Mouse (Mus musculus): ENCODE results near the gene Krt9.

The Krt9 gene

DNA sequence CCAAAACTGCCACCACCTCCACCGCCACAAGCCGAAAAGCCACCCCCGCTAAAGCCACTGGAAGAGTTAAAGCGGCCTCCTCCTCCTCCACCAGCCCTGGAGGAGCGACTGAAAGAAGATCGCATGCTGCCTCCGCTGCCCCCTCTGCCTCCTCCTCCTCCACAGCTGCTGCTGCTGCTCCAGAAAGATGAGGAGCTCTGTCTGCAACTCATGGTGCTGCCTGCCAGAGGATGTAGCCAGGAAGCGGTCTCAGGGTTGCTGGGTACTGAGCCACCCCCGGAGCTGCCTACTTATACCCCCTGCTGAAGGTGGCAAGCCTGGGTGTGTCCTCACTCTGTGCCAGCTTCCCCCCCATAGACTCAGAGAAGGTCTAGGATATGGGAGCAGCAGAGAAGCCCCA is at the start of gene Krt9:
Gene Krt9, minus strand, starts transcription at position 255 of the 400 bp plus-strand sequence.
- no peak for DNase-seq (ENCODE audit: low read depth, low spot score)

DNA sequence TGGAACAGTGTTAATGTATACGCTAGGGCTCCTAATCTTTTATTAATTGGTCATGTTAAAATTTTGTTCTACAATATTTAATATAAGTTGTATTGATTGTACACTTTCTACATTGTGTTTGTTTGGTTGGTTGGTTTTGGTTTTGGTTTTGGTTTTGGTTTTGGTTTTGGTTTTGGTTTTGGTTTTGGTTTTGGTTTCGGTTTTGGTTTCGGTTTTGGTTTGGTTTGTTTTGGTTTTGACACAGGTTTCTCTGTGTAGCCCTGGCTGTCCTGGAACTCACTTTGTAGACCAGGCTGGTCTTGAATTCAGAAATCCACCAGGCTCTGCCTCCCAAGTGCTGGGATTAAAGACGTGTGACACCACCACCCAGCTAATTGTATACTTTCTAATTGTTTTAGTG is 47.2 kb upstream of the Krt9 start:
- DNase-seq (ENCODE audit: low read depth, low spot score): peak; percentile 12

DNA sequence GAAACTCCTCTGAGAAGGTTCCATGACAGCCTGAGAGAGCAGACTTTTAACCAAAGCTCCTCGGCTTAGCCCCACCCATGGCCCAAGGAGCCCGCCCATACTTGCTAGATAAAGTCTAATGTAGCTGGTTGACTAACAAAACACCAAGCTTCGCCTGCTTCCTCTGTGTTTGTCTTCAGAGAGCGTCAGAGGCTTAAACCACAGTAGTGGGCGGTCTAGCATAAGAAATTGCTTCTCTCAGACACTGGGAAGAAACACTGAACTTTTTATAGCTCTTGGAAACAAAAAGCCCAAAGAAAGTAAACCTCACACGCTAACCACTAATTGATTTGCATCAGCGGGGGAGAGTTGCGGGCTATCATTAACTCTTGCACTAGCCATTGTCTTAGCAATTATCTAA is 28.7 kb upstream of the Krt9 start:
- DNase-seq (ENCODE audit: low read depth, low spot score): no peak

DNA sequence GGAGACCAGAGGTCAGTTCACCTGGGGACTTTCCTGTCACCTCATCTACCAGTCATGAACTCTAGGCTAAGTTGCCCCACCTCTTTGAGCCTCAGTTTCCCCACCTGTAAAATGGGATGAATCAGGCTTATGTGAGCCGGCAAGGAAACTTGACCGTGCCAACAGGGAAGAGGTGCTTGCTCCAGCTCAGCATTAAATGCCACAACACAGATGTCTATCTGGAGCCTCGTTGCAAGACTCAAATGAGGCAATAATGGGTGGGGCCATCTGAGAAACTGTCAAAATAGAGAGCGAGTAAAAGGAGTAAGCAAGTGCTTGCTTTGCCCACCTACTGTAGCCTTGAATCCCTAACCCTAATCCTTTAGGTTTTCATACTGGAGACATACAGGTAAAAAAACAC is 26.3 kb upstream of the Krt9 start:
- DNase-seq (ENCODE audit: low read depth, low spot score): no peak

DNA sequence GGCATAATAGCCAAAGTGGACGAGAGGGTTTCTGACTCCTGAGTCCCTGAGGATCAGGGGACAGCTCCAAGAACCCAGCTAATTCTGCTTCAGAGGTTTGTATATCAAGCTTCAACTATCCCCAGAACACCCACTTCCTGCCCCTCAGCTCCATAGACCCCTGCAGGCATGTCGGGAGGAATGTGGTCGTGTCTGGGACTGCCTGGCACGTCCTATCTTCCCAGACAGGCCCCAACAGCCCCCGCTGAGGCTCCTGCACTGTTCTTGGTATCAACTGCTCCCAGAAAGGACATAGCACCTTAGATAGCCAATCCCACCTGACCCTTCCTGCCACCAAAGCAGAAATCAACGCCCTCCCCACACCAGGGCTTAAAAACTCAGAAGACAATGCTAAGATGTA is 15.5 kb upstream of the Krt9 start:
- DNase-seq (ENCODE audit: low read depth, low spot score): no peak

DNA sequence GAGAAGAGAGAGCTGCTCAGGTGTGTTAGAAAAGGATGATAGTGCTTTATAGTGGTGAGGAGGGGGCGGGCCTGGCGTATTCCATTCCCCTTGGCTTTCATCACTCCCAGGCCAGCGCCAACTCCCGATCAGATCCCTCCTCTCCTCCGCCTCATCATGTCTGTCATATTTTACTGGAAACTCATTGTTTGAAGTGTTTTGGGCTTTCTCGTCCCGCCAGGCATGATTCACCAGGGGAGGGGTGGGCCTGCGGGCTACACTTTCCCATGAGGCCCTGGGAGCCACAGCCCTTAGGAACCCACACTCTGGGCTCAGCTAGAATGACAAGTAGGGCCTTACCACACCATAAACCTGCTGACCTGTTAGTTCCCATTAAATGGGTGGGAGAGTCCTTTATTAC is 14.5 kb upstream of the Krt9 start, which contains the start of gene Krt14:
Gene Krt14, minus strand, starts transcription at position 51 of the 400 bp plus-strand sequence.
- no peak for DNase-seq (ENCODE audit: low read depth, low spot score)

DNA sequence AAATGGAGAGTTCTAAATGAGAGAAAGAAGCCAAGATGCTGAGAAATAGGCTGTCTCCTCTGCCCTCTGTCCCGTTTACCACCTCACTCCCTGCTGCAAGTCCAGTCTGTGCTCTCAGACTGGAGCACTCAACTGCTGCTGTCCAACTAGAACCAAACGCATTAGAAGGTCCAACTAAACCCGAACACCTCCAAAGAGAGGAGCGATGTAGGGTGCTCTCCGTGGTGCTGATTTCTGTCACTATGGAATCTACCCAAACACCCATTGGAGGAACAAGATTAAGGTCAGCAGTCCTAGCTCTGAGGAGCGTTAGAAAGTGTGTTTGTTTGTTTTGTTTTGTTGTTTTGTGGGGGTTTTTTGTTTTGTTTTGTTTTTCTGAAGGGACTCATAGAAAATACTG is 10.4 kb upstream of the Krt9 start:
- no peak for DNase-seq (ENCODE audit: low read depth, low spot score)

DNA sequence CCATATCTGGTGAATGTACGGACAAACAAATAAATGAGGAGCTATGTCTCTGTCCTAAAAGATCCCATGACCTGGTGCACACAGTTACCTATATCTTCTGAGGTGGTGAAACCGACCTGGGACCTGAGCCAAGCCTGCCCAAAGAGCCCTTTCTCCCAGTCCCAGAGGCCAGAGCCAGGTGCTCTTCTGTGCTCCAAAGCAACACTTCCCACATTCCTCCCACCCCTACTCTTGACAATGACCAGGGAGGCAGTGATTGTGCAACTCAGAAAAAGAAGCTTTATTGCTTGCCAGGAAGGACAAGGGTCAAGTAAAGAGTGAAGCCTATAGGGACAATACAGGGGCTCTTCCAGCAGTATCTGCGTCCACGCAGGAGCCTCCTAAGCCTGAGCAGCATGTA is 9.9 kb upstream of the Krt9 start:
- no peak for DNase-seq (ENCODE audit: low read depth, low spot score)

DNA sequence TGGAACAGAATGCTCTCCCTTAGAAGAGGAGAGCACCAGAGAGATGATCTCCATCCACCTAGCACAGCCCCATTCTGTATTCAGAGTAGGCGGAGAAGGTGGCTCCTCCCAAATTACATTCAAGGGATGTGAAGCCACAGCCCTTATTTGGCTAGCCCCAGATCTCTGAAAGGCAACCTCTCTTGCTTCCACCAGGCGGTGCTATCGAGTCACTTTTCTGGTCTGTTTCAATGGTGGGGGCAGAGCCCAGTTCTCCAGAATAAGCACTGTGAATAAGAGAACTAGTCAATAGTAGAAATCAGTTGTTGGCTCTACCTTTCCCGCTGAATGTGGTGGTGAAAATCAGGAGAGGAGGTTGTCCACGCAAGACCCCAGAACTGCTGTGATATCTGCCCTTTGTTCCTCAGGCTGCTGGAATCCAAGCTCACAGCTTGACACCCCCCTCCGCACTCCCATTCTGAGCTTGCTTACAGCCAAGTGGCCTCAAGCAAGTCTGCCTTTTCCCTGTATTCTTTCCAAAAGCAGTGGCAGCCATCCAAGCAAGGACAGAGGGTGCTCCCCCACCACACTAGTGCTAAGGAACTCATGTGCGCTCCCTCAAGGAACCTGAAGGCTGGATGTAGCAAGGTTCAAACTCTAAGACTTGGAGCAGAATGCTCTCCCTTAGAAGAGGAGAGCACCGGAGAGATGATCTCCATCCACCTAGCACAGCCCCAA is 7.2 kb upstream of the Krt9 start:
- peak; percentile 22 for DNase-seq (ENCODE audit: low read depth, low spot score)

DNA sequence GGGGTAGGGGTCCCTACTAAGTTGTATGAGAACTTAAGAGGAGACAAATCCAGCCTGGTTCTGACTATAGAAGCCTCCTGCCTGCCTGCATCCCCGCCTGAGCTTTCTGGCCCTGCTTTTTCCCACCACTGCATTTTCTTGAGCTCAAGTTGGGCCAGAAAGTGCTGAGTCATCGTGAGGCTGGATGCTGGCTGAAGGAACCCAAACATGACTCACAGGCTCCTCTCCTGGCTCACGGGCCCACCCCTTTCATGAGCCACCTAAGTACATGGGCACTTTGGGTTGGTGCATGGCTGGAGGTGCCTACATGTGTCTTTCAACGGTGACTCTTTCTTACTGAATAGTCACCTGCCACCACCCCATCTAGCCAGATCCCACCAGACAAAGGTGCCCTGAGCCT is 5.6 kb upstream of the Krt9 start:
- DNase-seq (ENCODE audit: low read depth, low spot score): no peak

DNA sequence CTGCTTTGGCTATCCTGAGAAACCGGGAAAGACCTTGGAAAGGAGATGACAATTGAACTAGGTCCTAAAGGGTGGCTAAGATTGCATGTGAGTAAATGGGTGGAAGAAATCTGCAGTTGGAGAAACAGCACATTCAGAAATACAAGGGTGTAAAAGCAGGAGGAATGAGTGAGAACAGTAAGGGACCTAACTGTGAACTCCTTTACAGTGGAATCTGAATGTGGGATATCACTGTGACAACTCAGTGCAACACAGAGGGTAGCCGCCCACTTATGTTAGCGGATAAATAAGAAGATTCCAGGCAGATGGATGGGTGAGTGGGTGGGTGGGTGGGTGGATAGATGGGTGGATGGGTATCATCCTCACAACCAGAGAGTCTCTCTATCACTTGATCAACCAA is 1.2 kb downstream of the Krt9 start:
- no peak for DNase-seq (ENCODE audit: low read depth, low spot score)

DNA sequence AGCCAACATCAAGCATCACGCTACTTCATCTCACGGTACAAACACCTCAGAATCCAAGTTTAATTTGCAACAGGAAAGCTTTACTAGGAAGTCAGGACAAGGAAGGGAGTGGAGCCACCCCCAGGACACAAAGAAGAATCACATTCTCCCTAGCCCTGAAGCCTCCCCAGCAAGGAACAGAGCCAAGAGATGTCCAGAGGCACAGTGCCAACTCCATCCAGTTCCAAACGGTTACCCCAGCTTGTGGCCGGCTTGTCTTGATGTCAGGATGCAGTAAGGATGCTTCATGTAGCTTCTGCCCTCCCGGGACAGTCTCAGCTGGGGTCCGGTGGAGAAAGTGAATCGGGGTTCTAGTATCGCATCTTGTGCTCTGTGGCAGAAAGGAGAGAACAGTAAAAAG is 6.3 kb downstream of the Krt9 start:
- no peak for DNase-seq (ENCODE audit: low read depth, low spot score)

DNA sequence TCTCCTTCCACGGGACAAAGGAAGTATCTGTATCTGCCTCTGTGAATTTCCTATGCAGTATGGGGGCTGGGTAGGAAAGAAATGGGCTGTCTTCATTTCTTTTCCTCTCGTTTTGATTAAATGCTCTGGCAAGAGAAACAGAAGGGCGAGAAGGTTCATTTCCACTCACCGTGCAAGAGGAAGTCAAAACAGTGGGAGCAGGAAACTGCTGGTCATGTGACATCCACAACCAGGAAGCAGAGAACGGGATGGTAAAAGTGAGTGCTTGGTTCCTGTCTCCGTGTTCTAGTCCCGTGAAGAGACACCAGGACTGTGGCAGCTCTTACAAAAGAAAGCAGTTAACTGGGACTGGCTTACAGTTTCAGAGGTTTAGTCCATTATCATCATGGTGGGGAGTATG is 11.3 kb downstream of the Krt9 start:
- DNase-seq (ENCODE audit: low read depth, low spot score): no peak

DNA sequence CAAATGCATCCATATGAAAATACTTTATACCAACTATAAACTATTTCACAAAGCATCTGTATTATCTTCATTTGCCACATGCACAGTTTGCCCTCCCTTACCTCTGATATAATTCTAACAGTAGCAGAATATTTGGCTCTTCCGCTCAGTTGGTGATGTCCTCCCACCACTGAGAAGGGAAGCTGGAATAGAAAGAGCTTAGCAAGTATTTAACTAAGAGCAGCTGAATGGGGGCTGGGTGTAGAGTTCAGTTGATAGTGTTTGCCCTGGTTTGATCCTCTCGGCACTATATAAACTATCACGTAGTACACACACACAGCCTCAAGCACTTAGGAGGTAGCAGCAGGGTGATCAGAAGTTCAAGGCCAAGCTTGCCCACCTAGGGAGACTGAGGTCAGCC is 13.8 kb downstream of the Krt9 start:
- no peak for DNase-seq (ENCODE audit: low read depth, low spot score)

DNA sequence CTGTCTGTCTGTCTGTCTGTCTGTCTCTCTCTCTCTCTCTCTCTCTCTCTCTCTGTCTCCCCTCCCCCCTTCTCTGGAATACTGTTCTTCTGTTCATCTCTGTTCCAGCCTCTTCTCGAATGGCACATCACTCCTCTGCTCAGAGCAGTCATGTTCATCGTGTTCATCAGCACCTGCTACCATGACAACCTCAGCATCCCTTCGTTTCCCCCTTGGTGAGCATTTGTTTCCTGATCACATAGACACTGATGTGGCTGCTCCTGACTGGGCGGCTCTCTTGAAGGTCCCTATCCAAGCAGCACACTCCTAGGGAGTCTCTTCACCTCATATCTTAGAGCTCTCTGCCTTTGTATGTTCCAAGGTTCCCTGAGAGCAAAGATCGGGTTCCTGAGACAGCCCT is 14.7 kb downstream of the Krt9 start:
- DNase-seq (ENCODE audit: low read depth, low spot score): no peak

DNA sequence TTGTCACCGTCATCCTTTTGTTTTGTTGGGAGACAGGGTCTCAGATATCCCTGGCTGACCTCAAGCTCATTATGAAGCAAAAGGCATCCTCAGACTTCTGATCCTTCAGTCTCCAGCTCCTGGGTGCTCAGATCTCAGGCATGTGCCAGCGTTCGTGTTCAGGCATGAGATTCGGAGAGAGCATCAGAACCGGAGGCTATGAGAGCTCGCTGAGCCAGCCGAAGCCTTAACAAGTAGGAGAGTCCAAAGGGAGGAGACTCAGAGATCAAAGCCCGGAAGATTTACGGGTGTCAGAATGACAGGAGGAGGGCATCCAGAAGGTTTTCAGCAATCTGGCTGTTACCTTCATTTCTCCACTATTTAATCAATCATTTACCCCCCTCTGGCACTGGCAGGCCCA is 16.3 kb downstream of the Krt9 start:
- DNase-seq (ENCODE audit: low read depth, low spot score): no peak

DNA sequence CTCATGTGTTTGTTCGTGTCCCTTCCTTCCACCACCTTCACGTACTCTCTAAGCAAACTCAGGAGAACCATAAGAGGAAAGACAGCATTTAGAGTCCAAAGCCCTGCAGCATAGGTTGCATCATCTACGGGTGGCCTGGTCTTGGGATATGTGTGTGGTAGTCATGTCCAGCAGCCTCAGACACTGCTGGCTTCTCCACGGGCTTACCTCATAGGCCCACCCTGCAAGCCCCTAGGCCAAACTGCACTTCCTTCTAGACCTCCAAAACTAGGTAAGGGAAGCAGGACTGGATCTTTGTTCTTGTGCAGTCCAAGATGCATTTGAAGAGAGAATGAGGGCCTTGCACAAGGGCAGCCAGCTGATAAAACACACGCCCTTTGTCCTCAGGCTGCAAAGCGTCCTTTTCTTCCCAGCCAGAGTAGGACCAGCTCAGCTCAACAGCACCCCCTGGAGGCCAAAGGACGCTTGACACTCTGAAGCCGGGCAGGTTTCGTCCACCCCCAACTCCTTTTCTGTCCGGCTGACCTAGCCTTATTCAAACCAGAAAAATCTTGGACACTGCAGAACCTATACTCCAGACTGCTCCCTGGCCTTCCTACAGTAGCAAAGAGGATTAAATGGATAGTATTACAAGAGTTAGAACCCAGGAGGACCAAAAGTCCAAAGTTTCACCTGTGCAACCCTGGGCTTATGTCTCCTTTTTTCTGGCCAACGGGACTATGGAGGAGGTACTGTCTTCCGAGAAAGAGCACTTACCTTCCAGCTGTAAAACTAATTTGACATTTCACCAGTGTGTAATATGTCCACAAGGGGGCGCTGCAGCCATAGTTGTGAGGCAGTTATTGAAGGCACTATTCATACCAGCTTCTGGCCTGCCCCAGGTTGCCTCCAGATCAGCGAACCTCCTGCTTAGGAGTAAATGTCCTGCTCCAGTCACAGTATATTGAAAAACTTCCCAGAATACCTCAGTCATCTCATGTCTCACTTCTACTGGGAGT is 24.0 kb downstream of the Krt9 start:
- peak; percentile 63 for DNase-seq (ENCODE audit: low read depth, low spot score)

DNA sequence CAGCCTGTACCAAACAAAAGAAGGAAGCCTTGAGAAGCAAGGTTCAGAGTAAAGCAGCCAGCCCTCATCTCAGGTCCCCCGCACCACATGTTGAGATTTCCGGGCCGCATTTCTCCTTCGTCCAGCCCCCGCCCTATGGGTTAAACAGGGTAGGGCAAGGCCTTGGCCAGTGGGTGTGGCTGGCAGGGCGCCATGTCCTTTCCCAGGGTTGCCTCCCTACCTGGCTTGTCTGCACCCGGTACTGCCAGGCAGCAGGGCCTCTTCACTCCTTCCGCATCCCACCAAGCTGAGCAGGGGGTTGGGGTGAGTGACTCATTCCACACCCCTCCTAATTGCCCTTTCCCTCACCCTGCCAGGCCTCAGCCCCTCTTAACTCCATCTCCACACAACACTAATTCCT is 25.0 kb downstream of the Krt9 start:
- DNase-seq (ENCODE audit: low read depth, low spot score): no peak

DNA sequence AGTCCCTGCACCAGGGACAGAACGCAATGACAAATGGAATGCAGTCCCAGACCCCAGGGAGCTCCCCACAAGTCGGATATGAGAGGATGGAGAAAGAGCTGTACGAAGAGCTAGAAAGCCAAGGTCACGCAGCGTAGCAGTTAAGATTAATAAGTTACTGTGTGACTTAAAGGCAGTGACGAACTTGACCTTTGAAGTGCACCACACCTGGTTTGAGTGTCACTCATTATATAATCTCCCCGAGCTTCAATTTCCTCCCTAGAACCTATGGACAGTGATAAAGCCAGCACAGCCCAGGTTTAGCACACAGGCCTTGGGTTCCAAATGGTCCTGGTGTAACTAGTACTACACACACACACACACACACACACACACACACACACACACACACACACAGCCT is 28.7 kb downstream of the Krt9 start:
- DNase-seq (ENCODE audit: low read depth, low spot score): no peak

DNA sequence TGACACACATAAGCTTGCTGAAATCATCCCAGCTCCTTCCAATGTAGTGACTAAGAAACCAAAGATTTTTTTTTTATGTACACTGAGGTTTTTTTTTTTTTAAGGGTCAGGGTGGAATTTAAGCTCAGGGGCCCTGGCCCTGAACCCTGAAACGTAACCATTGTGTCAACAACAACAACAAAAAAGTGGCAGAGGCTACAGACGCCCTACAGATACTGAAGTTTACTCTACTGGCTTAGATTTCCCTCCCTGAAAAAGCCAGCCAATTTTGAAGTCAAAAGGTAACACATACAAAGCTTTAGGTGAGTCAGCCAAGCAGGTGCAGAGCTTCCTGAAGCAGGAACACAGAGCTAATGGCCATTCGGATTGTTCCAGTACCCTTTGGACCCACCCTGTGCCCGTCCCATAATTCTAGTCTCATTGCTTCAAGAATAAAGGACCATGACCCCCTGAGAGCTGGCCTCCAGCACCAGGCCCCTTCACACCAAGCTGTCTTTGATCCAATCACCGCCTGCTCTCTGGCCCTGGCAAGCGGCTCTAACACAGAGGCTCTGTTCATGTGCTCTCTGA is 35.1 kb downstream of the Krt9 start:
- DNase-seq (ENCODE audit: low read depth, low spot score): no peak

DNA sequence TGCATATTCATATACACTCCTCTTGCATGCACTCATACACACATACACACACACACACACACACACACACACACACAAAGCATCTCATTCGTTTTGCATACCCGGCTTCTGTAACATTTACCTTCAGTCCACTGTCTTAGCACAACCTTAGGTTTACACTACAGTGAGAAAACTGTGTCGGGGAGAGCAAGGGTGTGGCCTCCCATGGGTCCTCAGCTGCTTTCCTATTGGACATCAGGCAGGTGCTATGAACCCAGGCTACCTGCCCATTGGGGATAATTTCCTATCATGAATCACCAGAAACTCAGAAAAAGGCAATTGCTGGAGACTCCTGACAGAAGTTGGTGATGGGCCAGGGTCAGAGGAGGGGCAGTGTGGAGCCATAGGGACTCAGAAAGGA is 35.7 kb downstream of the Krt9 start:
- DNase-seq (ENCODE audit: low read depth, low spot score): no peak

DNA sequence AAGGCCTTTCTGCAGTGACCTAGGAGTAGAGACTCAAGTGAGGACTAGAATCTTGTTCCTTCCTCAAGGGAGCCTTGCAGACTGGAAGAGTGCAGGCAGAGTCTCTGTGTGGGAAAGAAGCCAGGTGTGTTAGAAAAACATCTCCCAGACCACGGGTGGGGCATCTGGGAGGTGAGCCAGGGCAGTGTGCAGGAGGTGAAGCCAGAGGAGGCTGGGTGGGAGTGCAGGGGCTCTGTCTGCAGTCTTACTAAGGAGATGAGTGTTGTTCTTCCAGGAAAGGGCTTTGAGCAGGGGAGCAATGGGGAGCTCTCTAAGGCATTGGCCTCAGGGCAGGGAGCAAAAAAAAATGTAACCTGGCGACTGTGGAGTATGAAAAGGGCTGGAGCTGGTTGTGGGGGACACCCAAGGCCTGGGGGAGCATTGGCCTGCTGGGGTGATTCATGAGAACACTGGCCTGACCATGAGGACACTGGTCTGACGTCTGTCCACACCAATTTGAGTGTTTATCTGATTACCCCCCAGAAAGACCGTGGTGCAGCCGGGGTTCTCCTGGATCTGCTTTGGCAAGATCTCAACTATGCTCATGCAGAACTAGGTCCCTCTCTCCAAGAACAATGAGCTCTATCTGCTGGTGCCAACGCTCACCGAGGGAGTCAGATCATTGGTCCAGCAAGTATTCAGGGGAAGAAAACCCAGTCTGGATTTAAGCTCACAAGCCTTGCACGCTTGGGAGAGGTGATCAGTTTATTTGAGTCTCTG is 37.4 kb downstream of the Krt9 start:
- DNase-seq (ENCODE audit: low read depth, low spot score): no peak
